Mouse (Mus musculus): ENCODE data around the gene Olfr697. TPM values are rescaled to one million over a fixed set of nuclear protein-coding genes. Genes with fewer than 3 reads are reported as not detected.
"Not testable (repeated sequence)": the region's sequence is repeated elsewhere in the genome, so short reads cannot be mapped to it uniquely, and the experiment has no call there.

The Olfr697 gene
- total RNA-seq (2021) = not detected
- long read RNA-seq, experiment 1 = 0 reads
- long read RNA-seq, experiment 2 = 0 reads

- intact Hi-C loops (cut with DNase I) = no loop called here
- no peak for DNase-seq (ENCODE audit: low spot score in 2 of 2)
Measured at GRCm38 (mm10) chr7:106742343-106742742, at the start of gene Olfr697. Gene Olfr697 (minus strand): TSS chr7:106742443.

- DNase-seq (ENCODE audit: low spot score in 2 of 2) = no peak
- intact Hi-C loops (cut with DNase I) = no loop called here
Measured at GRCm38 (mm10) chr7:106788330-106788729, 46.1 kb upstream of the Olfr697 start.

GRCm38 (mm10) chr7:106761008-106761407 is 18.8 kb upstream of the Olfr697 start:
- DNase-seq (ENCODE audit: low spot score in 2 of 2); intact Hi-C loops (cut with DNase I): not testable (repeated sequence)

GRCm38 (mm10) chr7:106758800-106759199 is 16.6 kb upstream of the Olfr697 start:
- intact Hi-C loops (cut with DNase I) = no loop called here
- DNase-seq (ENCODE audit: low spot score in 2 of 2) = no peak

GRCm38 (mm10) chr7:106755297-106755696 is 13.1 kb upstream of the Olfr697 start, which contains the start of gene Olfr698:
Gene Olfr698 (minus strand): TSS chr7:106755397.
- DNase-seq (ENCODE audit: low spot score in 2 of 2) = no peak

GRCm38 (mm10) chr7:106745811-106746210 is 3.6 kb upstream of the Olfr697 start:
- DNase-seq (ENCODE audit: low spot score in 2 of 2) = no peak
- intact Hi-C loops (cut with DNase I) = no loop called here

More at GRCm38 (mm10) chr7:106755297-106755696, 13.1 kb upstream of the Olfr697 start, which contains the start of gene Olfr698:
- intact Hi-C loops (cut with DNase I) = no loop called here

- intact Hi-C loops (cut with DNase I) = no loop called here
- no peak for DNase-seq (ENCODE audit: low spot score in 2 of 2)
Measured at GRCm38 (mm10) chr7:106737028-106737427, 5.2 kb downstream of the Olfr697 start.

GRCm38 (mm10) chr7:106733717-106734116 is 8.5 kb downstream of the Olfr697 start:
- DNase-seq (ENCODE audit: low spot score in 2 of 2) = no peak
- intact Hi-C loops (cut with DNase I) = no loop called here

GRCm38 (mm10) chr7:106725654-106726053 is 16.6 kb downstream of the Olfr697 start:
- intact Hi-C loops (cut with DNase I); DNase-seq (ENCODE audit: low spot score in 2 of 2): not testable (repeated sequence)

GRCm38 (mm10) chr7:106716296-106716695 is 25.9 kb downstream of the Olfr697 start, which contains the start of gene Olfr695:
Gene Olfr695 (minus strand): TSS chr7:106716396.
- intact Hi-C loops (cut with DNase I) = no loop called here
- DNase-seq (ENCODE audit: low spot score in 2 of 2) = no peak

GRCm38 (mm10) chr7:106711463-106711862 is 30.8 kb downstream of the Olfr697 start:
- DNase-seq (ENCODE audit: low spot score in 2 of 2) = no peak
- intact Hi-C loops (cut with DNase I) = no loop called here

GRCm38 (mm10) chr7:106707705-106708104 is 34.5 kb downstream of the Olfr697 start:
- DNase-seq (ENCODE audit: low spot score in 2 of 2); intact Hi-C loops (cut with DNase I): not testable (repeated sequence)

GRCm38 (mm10) chr7:106696891-106697290 is 45.4 kb downstream of the Olfr697 start:
- no peak for DNase-seq (ENCODE audit: low spot score in 2 of 2)
- intact Hi-C loops (cut with DNase I) = no loop called here

- no peak for DNase-seq (ENCODE audit: low spot score in 2 of 2)
- intact Hi-C loops (cut with DNase I) = no loop called here
Measured at GRCm38 (mm10) chr7:106692976-106693375, 49.3 kb downstream of the Olfr697 start.

- no peak for DNase-seq (ENCODE audit: low spot score in 2 of 2)
- intact Hi-C loops (cut with DNase I) = no loop called here
Measured at GRCm38 (mm10) chr7:106691714-106692113, 50.5 kb downstream of the Olfr697 start, which contains the start of gene Olfr694. Gene Olfr694 (minus strand): TSS chr7:106691814.

Other genes with a start within 250 kb of the Olfr697 start
- gene Olfr693, start 61.9 kb downstream of the Olfr697 start, total RNA-seq (2021) = not detected
- not detected for gene Olfr694, start 50.6 kb downstream of the Olfr697 start, total RNA-seq (2021)
- not detected for gene Olfr695, start 26.0 kb downstream of the Olfr697 start, total RNA-seq (2021)
- not detected for gene Olfr698, start 13.0 kb upstream of the Olfr697 start, total RNA-seq (2021)
- gene Olfr699, start 50.8 kb upstream of the Olfr697 start, total RNA-seq (2021) = not detected
- gene Olfr700, start 66.4 kb upstream of the Olfr697 start, total RNA-seq (2021) = not detected
- not detected for gene Olfr701, start 71.7 kb upstream of the Olfr697 start, total RNA-seq (2021)
- not detected for gene Olfr702, start 91.5 kb upstream of the Olfr697 start, total RNA-seq (2021)
- not detected for gene Olfr703, start 100.9 kb upstream of the Olfr697 start, total RNA-seq (2021)
- gene Olfr704, start 120.7 kb upstream of the Olfr697 start, total RNA-seq (2021) = not detected
- gene Olfr705, start 134.4 kb upstream of the Olfr697 start, total RNA-seq (2021) = not detected
- gene Olfr706, start 145.7 kb upstream of the Olfr697 start, total RNA-seq (2021) = not detected
- not detected for gene Olfr707, start 158.8 kb upstream of the Olfr697 start, total RNA-seq (2021)
- not detected for gene Olfr1532-ps1, start 165.6 kb upstream of the Olfr697 start, total RNA-seq (2021)
- not detected for gene Olfr709-ps1, start 189.8 kb upstream of the Olfr697 start, total RNA-seq (2021)
- gene Olfr710, start 205.9 kb upstream of the Olfr697 start, total RNA-seq (2021) = not detected
- not detected for gene Olfr6, start 221.5 kb upstream of the Olfr697 start, total RNA-seq (2021)
- gene Olfr711, start 233.0 kb upstream of the Olfr697 start, total RNA-seq (2021) = not detected